Mouse (Mus musculus) kidney, embryonic 16.5 days (tissue): ENCODE data around the gene Zswim3. TPM values are rescaled to one million over a fixed set of nuclear protein-coding genes. Genes with fewer than 3 reads are reported as not detected.

Source experiments
- ATAC-seq: fragments of 200-750 bp; cut with Nextera tagmentation; 2 replicates; pipeline ENCODE4 v1.8.0; 2017; ENCODE audit warnings: moderate TSS enrichment; ENCODE audit not compliant: low FRiP score, low TSS enrichment
- H3K27ac ChIP-seq: fragments of 300-500 bp; sonication (generic); 2 replicates; pipeline ENCODE4 v1.5.1; 2014; ENCODE audit warnings: low read length
- H3K27me3 ChIP-seq: fragments of 300-500 bp; sonication (generic); 2 replicates; pipeline ENCODE4 v1.6.1; 2014; ENCODE audit warnings: low read length, control low read depth, mixed read lengths; ENCODE audit not compliant: insufficient read depth
- H3K36me3 ChIP-seq: fragments of 300-500 bp; sonication (generic); 2 replicates; pipeline ENCODE4 v1.6.1; 2014; ENCODE audit warnings: low read length, control low read depth, mixed read lengths; ENCODE audit not compliant: insufficient read depth
- H3K4me1 ChIP-seq: fragments of 300-500 bp; sonication (generic); 2 replicates; pipeline ENCODE4 v1.6.1; 2014; ENCODE audit warnings: low read length, control low read depth, mixed read lengths; ENCODE audit not compliant: insufficient read depth
- H3K4me2 ChIP-seq: fragments of 300-500 bp; sonication (generic); replicated peaks from 2 replicates; pipeline ENCODE4 v1.6.1; 2014; ENCODE audit warnings: low read depth, low read length
- H3K4me3 ChIP-seq: fragments of 300-500 bp; sonication (generic); 2 replicates; pipeline ENCODE4 v1.5.1; 2014; ENCODE audit warnings: mild to moderate bottlenecking, low read length
- H3K9ac ChIP-seq: fragments of 300-500 bp; sonication (generic); replicated peaks from 2 replicates; pipeline ENCODE4 v1.6.1; 2014; ENCODE audit warnings: low read length
- H3K9me3 ChIP-seq: fragments of 300-500 bp; sonication (generic); 2 replicates; pipeline ENCODE4 v1.6.1; 2016; ENCODE audit warnings: low read length, control low read depth
- WGBS: fragments of 180-500 bp; shearing (Covaris S2); extraction: QIAGEN DNeasy Blood & Tissue Kit; methylation state at CpG from one replicate; pipeline ENCODE4 v1.1.7; 2014; 5-methylcytosine and 5-hydroxymethylcytosine counted together
- polyA plus RNA-seq: library from polyadenylated mRNA; unstranded; fragments of >200 nt; fragmentation: Nextera tagmentation; extraction: Ambion mirVana; gene quantifications from 2 replicates; pipeline ENCODE4 v1.2.1, GENCODE M21; 2015

Gene Zswim3
- polyA plus RNA-seq, 1 experiment from 2014 or later: 11.9 TPM

- peaks cover 24% of the 10 kb centered on the region for H3K4me1 ChIP-seq
- H3K4me2 ChIP-seq: peak overlapping the region; percentile 65
- 84% methylated on average over 16 of the region's 16 CpGs for WGBS
- peak overlapping the region; percentile 84 for H3K9ac ChIP-seq
- no peak for ATAC-seq
- peaks cover 23% of the 10 kb centered on the region for H3K36me3 ChIP-seq
- peak overlapping the region; percentile 63 for H3K4me3 ChIP-seq
- H3K9me3 ChIP-seq: no peaks in the 10 kb centered on the region
- H3K27ac ChIP-seq: no peak overlapping the region
- H3K27me3 ChIP-seq: no peaks in the 10 kb centered on the region
These were observed 1.5 kb upstream of the Zswim3 start for GRCm38 (mm10) chr2:164803201-164803920.

GRCm38 (mm10) chr2:164803921-164804313 lies 981 bp upstream of the Zswim3 start:
- ATAC-seq: no peak
- peaks cover 24% of the 10 kb centered on the region for H3K4me1 ChIP-seq
- no peaks in the 10 kb centered on the region for H3K9me3 ChIP-seq
- H3K36me3 ChIP-seq: peaks cover 19% of the 10 kb centered on the region
- H3K9ac ChIP-seq: peak overlapping the region; percentile 84
- peak overlapping the region; percentile 63 for H3K4me3 ChIP-seq
- WGBS: 59% methylated on average over 1 of the region's 1 CpGs
- H3K4me2 ChIP-seq: peak overlapping the region; percentile 65
- no peaks in the 10 kb centered on the region for H3K27me3 ChIP-seq
- H3K27ac ChIP-seq: no peak overlapping the region; the same call in 1 of the 2 replicates

GRCm38 (mm10) chr2:164805332-164805718 lies 427 bp downstream of the Zswim3 start:
- peaks cover 9% of the 10 kb centered on the region for H3K36me3 ChIP-seq
- peak overlapping the region; percentile 74 for H3K9ac ChIP-seq
- peak overlapping the region; percentile 86 for H3K4me2 ChIP-seq
- H3K4me3 ChIP-seq: peak overlapping the region; percentile 63
- H3K4me1 ChIP-seq: peaks cover 24% of the 10 kb centered on the region
- H3K27ac ChIP-seq: peak overlapping the region; percentile 84
- ATAC-seq: peak; percentile 55
- H3K27me3 ChIP-seq: no peaks in the 10 kb centered on the region
- WGBS: 1% methylated on average over 21 of the region's 21 CpGs
- H3K9me3 ChIP-seq: no peaks in the 10 kb centered on the region

- Histone ChIP-seq H3K4me2 (no peak overlapping the region), H3K9ac (no peak overlapping the region), H3K36me3 (0 out of 2 replicates have a peak, but pooled peaks cover 3% of the 10 kb centered on the region), H3K4me1 (peaks cover 24% of the 10 kb centered on the region), H3K9me3 (no peaks in the 10 kb centered on the region), H3K27me3 (no peaks in the 10 kb centered on the region), H3K27ac (no peak overlapping the region), H3K4me3 (no peak overlapping the region)
- WGBS: 76% methylated on average over 7 of the region's 7 CpGs
- no peak for ATAC-seq
These were observed 1.7 kb downstream of the Zswim3 start for GRCm38 (mm10) chr2:164806614-164807013.

GRCm38 (mm10) chr2:164813557-164813956 lies 8.7 kb downstream of the Zswim3 start:
- H3K36me3 ChIP-seq: no peaks in the 10 kb centered on the region
- H3K27ac ChIP-seq: no peak overlapping the region
- ATAC-seq: no peak

GRCm38 (mm10) chr2:164815348-164815747 lies 10.4 kb downstream of the Zswim3 start:
- Histone ChIP-seq H3K4me2 (no peak overlapping the region), H3K4me1 (peaks cover 9% of the 10 kb centered on the region; the same call in 1 of the 2 replicates), H3K4me3 (no peak overlapping the region), H3K27ac (no peak overlapping the region), H3K27me3 (no peaks in the 10 kb centered on the region), H3K9ac (no peak overlapping the region), H3K36me3 (no peaks in the 10 kb centered on the region), H3K9me3 (no peaks in the 10 kb centered on the region)
- 90% methylated on average over 5 of the region's 5 CpGs for WGBS
- no peak for ATAC-seq

More at GRCm38 (mm10) chr2:164813557-164813956, 8.7 kb downstream of the Zswim3 start:
- Histone ChIP-seq H3K9me3 (no peaks in the 10 kb centered on the region), H3K9ac (no peak overlapping the region), H3K4me3 (no peak overlapping the region), H3K4me2 (no peak overlapping the region), H3K27me3 (no peaks in the 10 kb centered on the region), H3K4me1 (peaks cover 9% of the 10 kb centered on the region; the same call in 1 of the 2 replicates)
- WGBS: 53% methylated on average over 2 of the region's 2 CpGs

GRCm38 (mm10) chr2:164815821-164816220 lies 10.9 kb downstream of the Zswim3 start:
- Histone ChIP-seq H3K27ac (no peak overlapping the region), H3K36me3 (no peaks in the 10 kb centered on the region; the same call in 1 of the 2 replicates), H3K9ac (no peak overlapping the region), H3K4me3 (no peak overlapping the region), H3K27me3 (no peaks in the 10 kb centered on the region), H3K4me1 (peaks cover 9% of the 10 kb centered on the region; the same call in 1 of the 2 replicates), H3K4me2 (no peak overlapping the region), H3K9me3 (no peaks in the 10 kb centered on the region)
- no peak for ATAC-seq
- 94% methylated on average over 8 of the region's 8 CpGs for WGBS

- Histone ChIP-seq H3K9ac (no peak overlapping the region), H3K27me3 (no peaks in the 10 kb centered on the region), H3K27ac (no peak overlapping the region), H3K36me3 (no peaks in the 10 kb centered on the region; the same call in 1 of the 2 replicates), H3K4me1 (peaks cover 11% of the 10 kb centered on the region), H3K4me3 (no peak overlapping the region), H3K4me2 (no peak overlapping the region), H3K9me3 (no peaks in the 10 kb centered on the region)
- WGBS: 87% methylated on average over 6 of the region's 6 CpGs
- ATAC-seq: no peak
These were observed 12.3 kb downstream of the Zswim3 start for GRCm38 (mm10) chr2:164817206-164817605.

- no peak overlapping the region for H3K9ac ChIP-seq
- ATAC-seq: no peak
- H3K27ac ChIP-seq: no peak overlapping the region
- no peaks in the 10 kb centered on the region; the same call in 1 of the 2 replicates for H3K36me3 ChIP-seq
- WGBS: 61% methylated on average over 5 of the region's 5 CpGs
- H3K9me3 ChIP-seq: no peaks in the 10 kb centered on the region
- no peaks in the 10 kb centered on the region for H3K27me3 ChIP-seq
- no peak overlapping the region for H3K4me2 ChIP-seq
- no peak overlapping the region for H3K4me3 ChIP-seq
- H3K4me1 ChIP-seq: peaks cover 15% of the 10 kb centered on the region
These were observed 12.8 kb downstream of the Zswim3 start for GRCm38 (mm10) chr2:164817703-164818102.

GRCm38 (mm10) chr2:164821060-164821459 lies 16.2 kb downstream of the Zswim3 start:
- ATAC-seq: no peak
- H3K36me3 ChIP-seq: peaks cover 14% of the 10 kb centered on the region
- peaks cover 23% of the 10 kb centered on the region for H3K4me1 ChIP-seq
- WGBS: 91% methylated on average over 6 of the region's 6 CpGs
- no peaks in the 10 kb centered on the region for H3K27me3 ChIP-seq
- H3K27ac ChIP-seq: no peak overlapping the region
- no peak overlapping the region for H3K4me2 ChIP-seq
- H3K9me3 ChIP-seq: no peaks in the 10 kb centered on the region
- H3K4me3 ChIP-seq: no peak overlapping the region
- no peak overlapping the region for H3K9ac ChIP-seq
